Mouse (Mus musculus) liver, adult 2 months (tissue): ENCODE data around the gene Vmn2r93.

Experiments used
- CTCF ChIP-seq: fragments of 200-500 bp; IDR thresholded peaks from 2 replicates; pipeline ENCODE4 v1.5.1; 2011; ENCODE audit warnings: low read depth, low read length, control low read depth
- POLR2A ChIP-seq: fragments of 200-500 bp; IDR thresholded peaks from 2 replicates; pipeline ENCODE4 v1.6.1; 2011; ENCODE audit warnings: low read length, control low read depth; ENCODE audit not compliant: insufficient read depth; ENCODE audit errors: extremely low read depth

DNA sequence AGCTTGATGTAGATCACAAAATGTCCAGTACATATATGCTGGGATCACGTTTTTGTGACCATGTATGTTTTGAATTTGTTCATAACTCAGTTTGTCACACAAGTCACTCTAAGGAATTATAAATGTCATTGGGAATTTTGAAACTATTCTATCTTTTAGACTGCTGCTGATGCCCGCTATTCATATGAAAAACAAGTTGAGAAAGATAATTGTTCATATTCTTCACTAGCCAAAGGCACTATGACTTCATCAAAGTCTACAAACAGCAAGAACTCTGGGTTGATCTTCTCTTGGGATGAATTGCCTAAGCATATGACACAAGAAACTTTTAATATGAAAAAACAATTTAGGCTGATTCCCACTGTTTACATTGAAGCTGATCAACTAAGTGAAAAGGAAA is 20.2 kb upstream of the Vmn2r93 start, which contains the start of gene Vmn2r94:
- TF ChIP-seq CTCF (no peak), POLR2A (no peak)
